Mouse (Mus musculus) liver, embryonic 14.5 days (tissue): ENCODE results near the gene Arhgef17. TPM values are rescaled to one million over a fixed set of nuclear protein-coding genes. Genes with fewer than 3 reads are reported as not detected.

ENCODE experiments used
- ATAC-seq: fragments of 200-750 bp; cut with Nextera tagmentation; 2 replicates; pipeline ENCODE4 v1.8.0; 2017; ENCODE audit warnings: moderate number of reproducible peaks, mild to moderate bottlenecking, moderate library complexity; ENCODE audit not compliant: insufficient read depth
- DNase-seq, 3 experiments: peaks; one replicate each; pipeline ENCODE4 v3.0.0-alpha.2; 2012 to 2013; ENCODE audit warnings: low read depth in 3 of 3, low spot score in 3 of 3
- H3K27ac ChIP-seq: fragments of 300-500 bp; sonication (generic); 2 replicates; pipeline ENCODE4 v1.5.1; 2014; ENCODE audit warnings: moderate library complexity, mild to moderate bottlenecking, control low read depth, inconsistent platforms
- H3K27me3 ChIP-seq: fragments of 300-500 bp; sonication (generic); 2 replicates; pipeline ENCODE4 v1.6.1; 2014; ENCODE audit warnings: mild to moderate bottlenecking, low read length, moderate library complexity; ENCODE audit not compliant: control insufficient read depth, insufficient read depth
- H3K36me3 ChIP-seq: fragments of 300-500 bp; sonication (generic); replicated peaks from 2 replicates; pipeline ENCODE4 v1.6.1; 2014; ENCODE audit warnings: low read depth; ENCODE audit not compliant: control insufficient read depth, insufficient read depth
- H3K4me1 ChIP-seq, 2 experiments: fragments of 200-500 bp in 1 of 2; fragments of 300-500 bp in 1 of 2; sonication (generic) in 1 of 2; replicated peaks; 2 replicates each; pipeline ENCODE4 v1.6.1; 2012 to 2014; ENCODE audit warnings: antibody characterized with exemption in 1 of 2, inconsistent platforms in 1 of 2, low read length in 1 of 2; ENCODE audit not compliant: control insufficient read depth in 2 of 2, insufficient read depth in 2 of 2
- H3K4me2 ChIP-seq: fragments of 300-500 bp; sonication (generic); 2 replicates; pipeline ENCODE4 v1.6.1; 2014; ENCODE audit warnings: low read depth, mild to moderate bottlenecking, control low read depth, moderate library complexity
- H3K4me3 ChIP-seq, 2 experiments: fragments of 200-500 bp in 1 of 2; fragments of 300-500 bp in 1 of 2; sonication (generic) in 1 of 2; 2 replicates each; pipeline ENCODE4 v1.5.1; 2012 to 2014; ENCODE audit warnings: low read depth in 2 of 2, low read length in 2 of 2, mild to moderate bottlenecking in 2 of 2, control low read depth in 1 of 2, inconsistent platforms in 1 of 2, moderate library complexity in 1 of 2; ENCODE audit not compliant: insufficient read depth in 1 of 2
- H3K9ac ChIP-seq: fragments of 300-500 bp; sonication (generic); replicated peaks from 2 replicates; pipeline ENCODE4 v1.6.1; 2014; ENCODE audit warnings: mild to moderate bottlenecking, control low read depth, moderate library complexity
- H3K9me3 ChIP-seq: fragments of 300-500 bp; sonication (generic); 2 replicates; pipeline ENCODE4 v1.6.1; 2016; ENCODE audit warnings: low read length, mixed read lengths; ENCODE audit not compliant: control insufficient read depth
- CTCF ChIP-seq: IDR thresholded peaks from 2 replicates; pipeline ENCODE4 v1.5.1; 2016; ENCODE audit warnings: antibody characterized with exemption, low read depth, control low read depth
- EP300 ChIP-seq: IDR thresholded peaks from 2 replicates; pipeline ENCODE4 v1.6.1; 2016; ENCODE audit warnings: antibody characterized with exemption, low read depth
- WGBS: fragments of 180-500 bp; shearing (Covaris S2); extraction: QIAGEN DNeasy Blood & Tissue Kit; methylation state at CpG from one replicate; pipeline ENCODE4 v1.1.7; 2014; ENCODE audit not compliant: insufficient replicate concordance; 5-methylcytosine and 5-hydroxymethylcytosine counted together
- polyA plus RNA-seq, 2 experiments: library from polyadenylated mRNA; depleted of rRNA in 1 of 2; stranded (reverse) in 1 of 2; unstranded in 1 of 2; fragments of >200 nt; fragmentation: Nextera tagmentation in 1 of 2; extraction: Ambion mirVana in 1 of 2; gene quantifications; 2 replicates each; pipeline versions ENCODE4 v1.2.1 to v1.2.3; 2012 to 2014

The Arhgef17 gene
- polyA plus RNA-seq, 2 experiments = 0.70 to 1.7 TPM

DNA sequence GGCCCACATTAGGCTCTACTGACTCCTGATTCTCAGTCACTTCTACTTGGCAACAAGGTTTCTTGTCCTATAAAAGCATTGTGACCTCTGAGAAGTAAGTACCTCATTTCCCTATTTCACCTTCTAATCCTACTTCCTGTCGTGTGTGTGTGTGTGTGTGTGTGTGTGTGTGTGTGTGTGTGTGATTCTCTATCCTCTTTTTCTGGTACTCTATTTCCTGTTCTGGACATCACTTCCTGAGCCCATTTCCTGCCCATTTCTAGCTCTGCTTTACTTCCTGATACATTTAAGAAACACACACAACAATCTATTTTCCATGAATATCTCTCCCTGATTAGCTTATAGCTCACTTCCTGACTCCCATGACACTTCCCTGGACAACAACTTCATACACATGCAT is 56.1 kb downstream of the Arhgef17 start:
- H3K4me1 ChIP-seq = no peaks in the 10 kb centered on the region
- no peaks in the 10 kb centered on the region for H3K36me3 ChIP-seq
- no peak overlapping the region for H3K4me2 ChIP-seq
- no peak overlapping the region for H3K4me3 ChIP-seq
- no peak overlapping the region for H3K27ac ChIP-seq
- DNase-seq (no peak), ATAC-seq (no peak)
- TF ChIP-seq CTCF (no peak), EP300 (no peak)
- 19% methylated on average over 1 of the region's 1 CpGs for WGBS
- H3K9me3 ChIP-seq = no peaks in the 10 kb centered on the region
- H3K27me3 ChIP-seq = no peaks in the 10 kb centered on the region
- no peak overlapping the region for H3K9ac ChIP-seq

DNA sequence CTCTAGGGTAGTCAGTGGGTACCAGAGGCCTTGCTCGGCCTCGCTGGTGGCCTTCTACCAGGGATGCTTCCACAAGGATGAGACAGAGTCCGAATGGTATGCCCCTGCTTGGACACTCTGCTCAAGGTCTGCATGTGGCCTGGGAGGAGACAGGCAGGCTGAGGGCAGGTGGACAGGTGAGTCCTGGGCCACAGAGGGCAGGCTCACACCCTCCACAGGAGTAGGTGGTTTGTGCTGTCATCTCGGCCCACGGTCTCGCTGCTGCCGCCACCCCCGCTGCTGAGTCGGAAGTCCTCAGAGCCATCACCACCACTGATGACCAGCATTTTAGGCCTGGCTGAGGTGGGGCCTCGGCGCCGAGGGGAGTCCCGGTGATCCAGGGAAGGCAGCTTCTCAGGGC is 58.7 kb downstream of the Arhgef17 start:
- 78% methylated on average over 13 of the region's 13 CpGs for WGBS
- DNase-seq (no peak), ATAC-seq (no peak)
- H3K4me1 ChIP-seq = no peaks in the 10 kb centered on the region; a peak in 1 of 4 replicates
- H3K36me3 ChIP-seq = no peaks in the 10 kb centered on the region
- TF ChIP-seq CTCF (no peak), EP300 (no peak)
- no peaks in the 10 kb centered on the region for H3K27me3 ChIP-seq
- H3K9me3 ChIP-seq = no peaks in the 10 kb centered on the region
- H3K4me3 ChIP-seq = no peak overlapping the region
- no peak overlapping the region for H3K4me2 ChIP-seq
- no peak overlapping the region for H3K27ac ChIP-seq
- H3K9ac ChIP-seq = no peak overlapping the region

DNA sequence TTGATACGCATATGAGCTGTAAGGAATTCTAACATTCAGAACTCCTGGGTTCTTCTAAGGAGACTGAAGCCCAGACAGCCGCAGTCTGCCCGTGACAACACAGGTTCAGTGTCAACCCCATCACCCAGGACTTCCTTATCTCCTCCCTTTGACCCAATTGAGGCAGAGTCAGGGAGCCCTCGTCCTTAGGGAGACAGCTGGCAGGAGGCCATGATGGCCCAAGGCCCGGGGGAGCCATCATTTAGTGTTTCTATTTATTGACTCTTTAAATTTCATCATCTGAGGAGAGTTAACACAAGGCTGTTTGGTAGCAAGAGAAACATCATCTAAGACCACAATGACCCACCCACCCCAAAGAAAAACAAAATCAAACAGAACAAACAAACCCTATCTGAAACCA is 60.0 kb downstream of the Arhgef17 start:
- no peak overlapping the region for H3K9ac ChIP-seq
- H3K9me3 ChIP-seq = no peaks in the 10 kb centered on the region
- TF ChIP-seq EP300 (no peak), CTCF (no peak)
- WGBS = 60% methylated on average over 5 of the region's 5 CpGs
- H3K4me2 ChIP-seq = no peak overlapping the region
- DNase-seq (no peak), ATAC-seq (no peak)
- no peaks in the 10 kb centered on the region for H3K36me3 ChIP-seq
- H3K27me3 ChIP-seq = no peaks in the 10 kb centered on the region
- no peak overlapping the region for H3K4me3 ChIP-seq
- no peak overlapping the region for H3K27ac ChIP-seq
- H3K4me1 ChIP-seq = peaks cover 3 to 8% of the 10 kb centered on the region in 2 experiments

GRCm38 (mm10) chr7:100871355-100871754 is 60.6 kb downstream of the Arhgef17 start:
- Histone ChIP-seq H3K27me3 (no peaks in the 10 kb centered on the region), H3K4me1 (peaks cover 3 to 8% of the 10 kb centered on the region in 2 experiments), H3K36me3 (no peaks in the 10 kb centered on the region), H3K27ac (no peak overlapping the region), H3K9ac (no peak overlapping the region), H3K4me3 (no peak overlapping the region), H3K4me2 (no peak overlapping the region), H3K9me3 (no peaks in the 10 kb centered on the region)
- no peak for TF ChIP-seq EP300
- TF ChIP-seq CTCF = no peak
- ATAC-seq (no peak), DNase-seq (no peak)
- WGBS = 71% methylated on average over 4 of the region's 4 CpGs

DNA sequence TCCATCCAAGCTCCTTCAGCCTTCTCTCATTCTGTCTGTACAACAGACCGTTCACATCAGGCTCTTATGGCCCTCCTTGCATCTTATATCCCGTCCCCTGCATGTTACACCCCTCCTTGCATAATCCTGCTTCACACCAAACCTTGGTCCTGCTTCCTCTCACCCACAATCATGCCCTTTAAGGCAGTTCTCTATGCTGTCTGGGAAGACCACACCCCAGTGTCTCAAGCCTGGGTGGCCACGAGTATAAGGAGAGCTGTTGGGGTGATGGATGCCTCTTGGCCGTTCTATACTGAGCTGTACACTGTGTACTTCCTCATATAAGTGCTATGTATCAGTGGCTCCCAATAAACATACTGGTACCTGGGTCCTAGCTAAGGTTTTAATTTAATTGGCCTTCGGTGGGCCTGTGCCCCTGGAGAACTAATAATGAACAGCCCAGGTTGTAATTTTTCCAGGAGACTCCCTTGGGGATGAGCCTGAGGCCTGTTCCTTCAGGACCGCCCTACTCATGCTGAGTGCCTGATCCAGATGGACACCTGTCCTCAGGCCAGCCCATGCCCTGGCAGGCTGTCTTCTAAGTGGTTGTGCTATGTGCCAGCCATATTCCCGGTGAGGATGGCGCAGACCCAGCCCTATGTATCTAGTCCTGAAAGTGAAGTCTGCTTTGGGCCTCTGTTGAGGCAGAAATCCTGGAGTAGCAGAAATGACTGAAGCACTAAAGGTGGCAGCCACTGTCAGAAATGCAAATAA is 61.9 kb downstream of the Arhgef17 start:
- 69% methylated on average over 8 of the region's 8 CpGs for WGBS

More for the DNA sequence above, 61.9 kb downstream of the Arhgef17 start:
- TF ChIP-seq EP300 = no peak
- TF ChIP-seq CTCF = no peak
- ATAC-seq = no peak
- Histone ChIP-seq H3K9ac (no peak overlapping the region), H3K4me2 (no peak overlapping the region), H3K9me3 (no peaks in the 10 kb centered on the region), H3K4me3 (no peak overlapping the region), H3K27me3 (no peaks in the 10 kb centered on the region), H3K36me3 (no peaks in the 10 kb centered on the region), H3K4me1 (peaks cover 3 to 8% of the 10 kb centered on the region in 2 experiments), H3K27ac (no peak overlapping the region)
- DNase-seq = no peak
